Mouse (Mus musculus) cortical plate, adult 2 months (tissue): ENCODE results near the gene Cnga4. TPM values are rescaled to one million over a fixed set of nuclear protein-coding genes. Genes with fewer than 3 reads are reported as not detected.
"Not testable (repeated sequence)": the region's sequence is repeated elsewhere in the genome, so short reads cannot be mapped to it uniquely, and the experiment has no call there.

Experiments used
- H3K27ac ChIP-seq: fragments of 200-500 bp; 2 replicates; pipeline ENCODE4 v1.5.1; 2012; ENCODE audit warnings: low read length, control low read depth, inconsistent platforms; ENCODE audit not compliant: insufficient read depth
- H3K4me1 ChIP-seq: fragments of 200-500 bp; 2 replicates; pipeline ENCODE4 v1.6.1; 2011; ENCODE audit warnings: low read length; ENCODE audit not compliant: control insufficient read depth, insufficient read depth
- H3K4me3 ChIP-seq: fragments of 200-500 bp; 2 replicates; pipeline ENCODE4 v1.5.1; 2011; ENCODE audit warnings: mild to moderate bottlenecking, low read length, control low read depth; ENCODE audit not compliant: insufficient read depth
- CTCF ChIP-seq: fragments of 200-500 bp; IDR thresholded peaks from 2 replicates; pipeline ENCODE4 v1.5.1; 2011; ENCODE audit warnings: mild to moderate bottlenecking, control low read depth, low read length; ENCODE audit not compliant: insufficient read depth; ENCODE audit errors: extremely low read depth
- POLR2A ChIP-seq: fragments of 200-500 bp; IDR thresholded peaks from 2 replicates; pipeline ENCODE4 v1.6.1; 2011; ENCODE audit warnings: mild to moderate bottlenecking, low read length, control low read depth; ENCODE audit not compliant: insufficient read depth; ENCODE audit errors: extremely low read depth
- polyA plus RNA-seq: library from polyadenylated mRNA; depleted of rRNA; stranded (reverse); fragments of >200 nt; gene quantifications from 2 replicates; pipeline ENCODE4 v1.2.3, GENCODE M21; 2012

Cnga4 gene
- polyA plus RNA-seq, 1 experiment: 1.8 TPM

- H3K4me1 ChIP-seq, H3K4me3 ChIP-seq, H3K27ac ChIP-seq: not testable (repeated sequence)
- peak; percentile 70 for TF ChIP-seq CTCF
Measured at GRCm38 (mm10) chr7:105411874-105412632, 7.7 kb downstream of the Cnga4 start.

GRCm38 (mm10) chr7:105414385-105414784 lies 10.0 kb downstream of the Cnga4 start:
- no peak for TF ChIP-seq CTCF
- TF ChIP-seq POLR2A: no peak
- Histone ChIP-seq H3K4me1 (peaks cover 8% of the 10 kb centered on the region; the same call in 1 of the 2 replicates), H3K4me3 (no peak overlapping the region), H3K27ac (no peak overlapping the region)

- TF ChIP-seq CTCF: no peak
- TF ChIP-seq POLR2A: no peak
- Histone ChIP-seq H3K4me3 (no peak overlapping the region), H3K27ac (peak overlapping the region; percentile 34; the same call in 1 of the 2 replicates), H3K4me1 (peaks cover 8% of the 10 kb centered on the region; the same call in 1 of the 2 replicates)
Measured at GRCm38 (mm10) chr7:105416529-105416928, 12.2 kb downstream of the Cnga4 start.

GRCm38 (mm10) chr7:105418106-105418505 lies 13.7 kb downstream of the Cnga4 start:
- no peak overlapping the region for H3K4me3 ChIP-seq
- peak overlapping the region; percentile 17; the same call in 1 of the 2 replicates for H3K27ac ChIP-seq

GRCm38 (mm10) chr7:105420903-105421302 lies 16.5 kb downstream of the Cnga4 start:
- Histone ChIP-seq H3K4me3 (no peak overlapping the region), H3K4me1 (peaks cover 7% of the 10 kb centered on the region; the same call in 1 of the 2 replicates), H3K27ac (no peak overlapping the region)
- TF ChIP-seq CTCF (no peak), POLR2A (no peak)

More at GRCm38 (mm10) chr7:105418106-105418505, 13.7 kb downstream of the Cnga4 start:
- H3K4me1 ChIP-seq: peaks cover 8% of the 10 kb centered on the region; the same call in 1 of the 2 replicates
- TF ChIP-seq CTCF: no peak
- TF ChIP-seq POLR2A: no peak

- no peak for TF ChIP-seq POLR2A
- no peak for TF ChIP-seq CTCF
- H3K27ac ChIP-seq: no peak overlapping the region
- H3K4me3 ChIP-seq: no peak overlapping the region
- H3K4me1 ChIP-seq: peaks cover 1% of the 10 kb centered on the region; the same call in 1 of the 2 replicates
Measured at GRCm38 (mm10) chr7:105424368-105424767, 20.0 kb downstream of the Cnga4 start.

- Histone ChIP-seq H3K4me3 (peak within 1 kb of the TSS; percentile 88), H3K27ac (peak within 1 kb of the TSS; percentile 87), H3K4me1 (peaks cover 5% of the 10 kb centered on the region)
- TF ChIP-seq POLR2A (no peak; the same call in 1 of the 2 replicates), CTCF (no peak)
Measured at GRCm38 (mm10) chr7:105425424-105426043, 21.2 kb downstream of the Cnga4 start, which contains the start of gene Cckbr. Gene Cckbr, plus strand, starts transcription at chr7:105425731.

GRCm38 (mm10) chr7:105426051-105426450 lies 21.7 kb downstream of the Cnga4 start:
- Histone ChIP-seq H3K27ac (peak overlapping the region; percentile 87), H3K4me1 (peaks cover 5% of the 10 kb centered on the region)
- no peak for TF ChIP-seq POLR2A
- TF ChIP-seq CTCF: no peak

GRCm38 (mm10) chr7:105432058-105432457 lies 27.7 kb downstream of the Cnga4 start:
- no peak overlapping the region for H3K4me3 ChIP-seq
- H3K4me1 ChIP-seq: peaks cover 9% of the 10 kb centered on the region
- H3K27ac ChIP-seq: no peak overlapping the region
- TF ChIP-seq CTCF (no peak), POLR2A (no peak)

More at GRCm38 (mm10) chr7:105426051-105426450, 21.7 kb downstream of the Cnga4 start:
- H3K4me3 ChIP-seq: peak overlapping the region; percentile 88

- H3K4me1 ChIP-seq: peaks cover 9% of the 10 kb centered on the region
- H3K27ac ChIP-seq: no peak overlapping the region
- H3K4me3 ChIP-seq: no peak overlapping the region
- TF ChIP-seq POLR2A (no peak), CTCF (no peak)
Measured at GRCm38 (mm10) chr7:105433859-105434258, 29.5 kb downstream of the Cnga4 start.
